Mouse (Mus musculus) frontal cortex, adult 2 months (tissue): ENCODE data around the gene Cd200r3. TPM values are rescaled to one million over a fixed set of nuclear protein-coding genes. Genes with fewer than 3 reads are reported as not detected.

Experiments used
- DNase-seq, 2 experiments: peaks; one replicate each; pipeline ENCODE4 v3.0.0; 2022; ENCODE audit warnings: low spot score in 1 of 2; ENCODE audit errors: extremely low spot score in 1 of 2
- polyA plus RNA-seq: library from polyadenylated mRNA; depleted of rRNA; stranded (reverse); fragments of >200 nt; gene quantifications from 2 replicates; pipeline ENCODE4 v1.2.3, GENCODE M21; 2012; rRNA removed

Cd200r3 gene
- polyA plus RNA-seq, 1 experiment: not detected

DNA sequence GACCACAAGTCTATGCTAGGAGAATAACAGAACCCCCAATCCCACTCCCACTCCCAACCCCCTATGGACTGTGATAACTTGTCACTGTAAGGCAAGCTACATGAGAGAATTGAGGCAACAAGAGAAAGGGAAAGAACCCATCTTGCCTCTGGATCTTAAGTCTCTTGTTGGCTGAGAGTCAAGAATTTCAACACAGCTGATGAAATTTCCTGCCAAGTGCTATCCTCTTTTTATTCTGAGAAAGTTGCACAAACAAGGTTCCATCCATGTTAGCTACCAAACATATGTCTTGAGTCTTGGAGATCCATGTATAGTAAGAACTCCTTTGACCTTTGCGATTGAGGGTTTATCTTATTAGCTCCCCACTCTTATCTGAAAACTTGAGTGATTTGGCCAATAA is 86.0 kb downstream of the Cd200r3 start:
- DNase-seq: no peak

GRCm38 (mm10) chr16:45030127-45030526 is 86.6 kb downstream of the Cd200r3 start:
- no peak for DNase-seq

DNA sequence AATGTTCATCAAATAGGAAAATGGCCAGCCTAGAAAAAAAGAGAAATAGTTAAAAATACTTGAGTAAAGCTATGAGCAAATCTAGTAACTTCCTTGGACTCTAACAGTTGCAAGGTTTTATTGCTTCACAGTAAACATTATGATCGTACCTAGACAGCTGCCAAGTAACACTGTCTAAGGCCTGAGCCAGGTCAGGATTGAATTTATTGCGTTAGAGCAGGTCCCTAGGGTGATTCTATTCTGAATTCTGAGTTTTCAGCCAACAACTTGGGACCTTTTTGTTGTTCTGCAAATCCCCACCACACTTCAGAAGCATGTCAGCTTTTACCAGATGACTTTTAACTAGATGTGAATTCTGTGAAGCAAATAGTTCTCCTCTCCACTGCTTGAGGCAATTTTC is 87.3 kb downstream of the Cd200r3 start:
- no peak for DNase-seq

Other genes starting within 250 kb of the Cd200r3 start
- gene Nepro, start 219.4 kb upstream of the Cd200r3 start, polyA plus RNA-seq: 3.2 and 3.9 TPM in 2 replicates
- gene Gtpbp8, start 197.3 kb upstream of the Cd200r3 start, polyA plus RNA-seq: 18.3 and 18.9 TPM in 2 replicates
- 0.32 and 0.46 TPM in 2 replicates for gene Cd200r1, start 177.9 kb upstream of the Cd200r3 start, polyA plus RNA-seq
- gene Cd200r4, start 131.9 kb upstream of the Cd200r3 start, polyA plus RNA-seq: 0.10 and 0.55 TPM in 2 replicates
- 0.14 TPM in 1 of 2 replicates, not detected in the other for gene Cd200r2, start 76.6 kb upstream of the Cd200r3 start, polyA plus RNA-seq
- 7.6 and 10.3 TPM in 2 replicates for gene Ccdc80, start 149.7 kb downstream of the Cd200r3 start, polyA plus RNA-seq
- gene Slc35a5, start 215.0 kb downstream of the Cd200r3 start, polyA plus RNA-seq: 24.5 and 28.2 TPM in 2 replicates
- 34.4 and 39.3 TPM in 2 replicates for gene Atg3, start 215.1 kb downstream of the Cd200r3 start, polyA plus RNA-seq